Mouse (Mus musculus): ENCODE measurements around the gene Akap13.

Gene Akap13

GRCm38 (mm10) chr7:75793654-75794335, 338.5 kb downstream of the Akap13 start:
- DNase-seq (ENCODE audit: low read depth): no peak

- no peak for DNase-seq (ENCODE audit: low read depth)
Observed at GRCm38 (mm10) chr7:75795106-75795505, 339.8 kb downstream of the Akap13 start.

GRCm38 (mm10) chr7:75796474-75796873, 341.1 kb downstream of the Akap13 start:
- DNase-seq (ENCODE audit: low read depth): peak; percentile 33

GRCm38 (mm10) chr7:75800530-75800929, 345.2 kb downstream of the Akap13 start:
- no peak for DNase-seq (ENCODE audit: low read depth)

GRCm38 (mm10) chr7:75801022-75801421, 345.7 kb downstream of the Akap13 start:
- DNase-seq (ENCODE audit: low read depth): no peak

GRCm38 (mm10) chr7:75801621-75802358, 346.5 kb downstream of the Akap13 start:
- DNase-seq (ENCODE audit: low read depth): no peak

- no peak for DNase-seq (ENCODE audit: low read depth)
Observed at GRCm38 (mm10) chr7:75802887-75803286, 347.6 kb downstream of the Akap13 start.

All from NIH3T3 (cell line).